Mouse (Mus musculus) liver, embryonic 11.5 days (tissue): ENCODE results near the gene Mybphl. TPM values are rescaled to one million over a fixed set of nuclear protein-coding genes. Genes with fewer than 3 reads are reported as not detected.

Experiments
- ATAC-seq: fragments of 200-750 bp; cut with Nextera tagmentation; replicated peaks from 2 replicates; pipeline ENCODE4 v1.8.0; 2017; ENCODE audit warnings: moderate number of reproducible peaks, mild to moderate bottlenecking, moderate TSS enrichment, moderate library complexity; ENCODE audit not compliant: low FRiP score
- DNase-seq: peaks from one replicate; pipeline ENCODE4 v3.0.0-alpha.2; 2017; ENCODE audit warnings: low spot score
- H3K27ac ChIP-seq: fragments of 300-500 bp; sonication (generic); 2 replicates; pipeline ENCODE4 v1.5.1; 2014; ENCODE audit warnings: mild to moderate bottlenecking, low read depth, low read length, control low read depth
- H3K27me3 ChIP-seq: fragments of 300-500 bp; sonication (generic); replicated peaks from 2 replicates; pipeline ENCODE4 v1.6.1; 2014; ENCODE audit warnings: low read length, mixed read lengths; ENCODE audit not compliant: control insufficient read depth, insufficient read depth
- H3K36me3 ChIP-seq: fragments of 300-500 bp; sonication (generic); 2 replicates; pipeline ENCODE4 v1.6.1; 2014; ENCODE audit warnings: mild to moderate bottlenecking, low read length, moderate library complexity, mixed read lengths; ENCODE audit not compliant: control insufficient read depth, insufficient read depth
- H3K4me1 ChIP-seq: fragments of 300-500 bp; sonication (generic); replicated peaks from 2 replicates; pipeline ENCODE4 v1.6.1; 2014; ENCODE audit warnings: low read length, mixed read lengths; ENCODE audit not compliant: control insufficient read depth, insufficient read depth
- H3K4me2 ChIP-seq: fragments of 300-500 bp; sonication (generic); 2 replicates; pipeline ENCODE4 v1.6.1; 2014; ENCODE audit warnings: mild to moderate bottlenecking, control low read depth, moderate library complexity
- H3K4me3 ChIP-seq: fragments of 300-500 bp; sonication (generic); 2 replicates; pipeline ENCODE4 v1.5.1; 2014; ENCODE audit warnings: low read depth, low read length, control low read depth
- H3K9ac ChIP-seq: fragments of 300-500 bp; sonication (generic); 2 replicates; pipeline ENCODE4 v1.6.1; 2014; ENCODE audit warnings: low read depth, low read length, control low read depth
- H3K9me3 ChIP-seq: fragments of 300-500 bp; sonication (generic); 2 replicates; pipeline ENCODE4 v1.6.1; 2016; ENCODE audit warnings: low read length, inconsistent platforms, mixed read lengths; ENCODE audit not compliant: control insufficient read depth
- WGBS: fragments of 180-500 bp; shearing (Covaris S2); extraction: QIAGEN DNeasy Blood & Tissue Kit; methylation state at CpG from one replicate; pipeline ENCODE4 v1.1.7; 2014; 5-methylcytosine and 5-hydroxymethylcytosine counted together
- polyA plus RNA-seq: library from polyadenylated mRNA; unstranded; fragments of >200 nt; fragmentation: Nextera tagmentation; extraction: Ambion mirVana; gene quantifications from 2 replicates; pipeline ENCODE4 v1.2.1, GENCODE M21; 2014

The Mybphl gene
- polyA plus RNA-seq, 1 experiment from 2014 or later, result 1.2 TPM

- Histone ChIP-seq H3K4me2 (no peak overlapping the region), H3K9ac (no peak overlapping the region), H3K9me3 (no peaks in the 10 kb centered on the region), H3K4me3 (no peak overlapping the region), H3K36me3 (0 out of 2 replicates have a peak, but pooled peaks cover 2% of the 10 kb centered on the region), H3K27ac (no peak overlapping the region), H3K4me1 (no peaks in the 10 kb centered on the region), H3K27me3 (no peaks in the 10 kb centered on the region)
- 85% methylated on average over 9 of the region's 9 CpGs for WGBS
- ATAC-seq (no peak), DNase-seq (no peak)
These were observed 33.6 kb downstream of the Mybphl start for GRCm38 (mm10) chr3:108398281-108398680.

GRCm38 (mm10) chr3:108400442-108400841 is 35.7 kb downstream of the Mybphl start:
- H3K27me3 ChIP-seq, result no peaks in the 10 kb centered on the region
- H3K4me3 ChIP-seq, result no peak overlapping the region
- ATAC-seq (no peak), DNase-seq (no peak)
- WGBS, result 66% methylated on average over 5 of the region's 5 CpGs
- H3K9me3 ChIP-seq, result no peaks in the 10 kb centered on the region
- no peak overlapping the region for H3K27ac ChIP-seq
- no peak overlapping the region for H3K4me2 ChIP-seq
- 0 out of 2 replicates have a peak, but pooled peaks cover 2% of the 10 kb centered on the region for H3K36me3 ChIP-seq
- no peak overlapping the region for H3K9ac ChIP-seq
- no peaks in the 10 kb centered on the region for H3K4me1 ChIP-seq

- H3K9ac ChIP-seq, result 0 out of 2 replicates have a peak overlapping the region, but pooled peaks have one; percentile 5
- WGBS, result 29% methylated on average over 22 of the region's 22 CpGs
These were observed 37.2 kb downstream of the Mybphl start for GRCm38 (mm10) chr3:108401692-108402527.

GRCm38 (mm10) chr3:108402528-108402920 is 37.8 kb downstream of the Mybphl start:
- ATAC-seq (no peak), DNase-seq (no peak)
- H3K4me2 ChIP-seq, result no peak overlapping the region
- H3K9ac ChIP-seq, result no peak overlapping the region
- no peak overlapping the region for H3K4me3 ChIP-seq
- no peak overlapping the region for H3K27ac ChIP-seq
- H3K9me3 ChIP-seq, result no peaks in the 10 kb centered on the region
- H3K36me3 ChIP-seq, result 0 out of 2 replicates have a peak, but pooled peaks cover 2% of the 10 kb centered on the region
- 87% methylated on average over 15 of the region's 15 CpGs for WGBS
- no peaks in the 10 kb centered on the region for H3K27me3 ChIP-seq
- H3K4me1 ChIP-seq, result no peaks in the 10 kb centered on the region

More at GRCm38 (mm10) chr3:108401692-108402527, 37.2 kb downstream of the Mybphl start:
- Histone ChIP-seq H3K27me3 (no peaks in the 10 kb centered on the region), H3K9me3 (no peaks in the 10 kb centered on the region), H3K36me3 (0 out of 2 replicates have a peak, but pooled peaks cover 2% of the 10 kb centered on the region), H3K4me2 (peak overlapping the region; percentile 43), H3K4me1 (no peaks in the 10 kb centered on the region), H3K27ac (no peak overlapping the region), H3K4me3 (no peak overlapping the region)
- ATAC-seq (peak; percentile 69), DNase-seq (peak; percentile 74)

GRCm38 (mm10) chr3:108405536-108406305 is 41.0 kb downstream of the Mybphl start:
- H3K9ac ChIP-seq, result no peak overlapping the region
- H3K36me3 ChIP-seq, result no peaks in the 10 kb centered on the region
- no peaks in the 10 kb centered on the region for H3K9me3 ChIP-seq
- DNase-seq (no peak), ATAC-seq (no peak)
- no peaks in the 10 kb centered on the region for H3K4me1 ChIP-seq
- no peak overlapping the region for H3K27ac ChIP-seq
- 43% methylated on average over 14 of the region's 14 CpGs for WGBS
- no peak overlapping the region for H3K4me3 ChIP-seq
- H3K27me3 ChIP-seq, result no peaks in the 10 kb centered on the region
- no peak overlapping the region for H3K4me2 ChIP-seq

GRCm38 (mm10) chr3:108406306-108406885 is 41.7 kb downstream of the Mybphl start:
- H3K4me2 ChIP-seq, result no peak overlapping the region
- DNase-seq (no peak), ATAC-seq (no peak)
- H3K4me3 ChIP-seq, result no peak overlapping the region
- no peak overlapping the region for H3K9ac ChIP-seq
- H3K4me1 ChIP-seq, result no peaks in the 10 kb centered on the region
- no peaks in the 10 kb centered on the region for H3K27me3 ChIP-seq
- no peaks in the 10 kb centered on the region for H3K36me3 ChIP-seq
- no peak overlapping the region for H3K27ac ChIP-seq
- no peaks in the 10 kb centered on the region for H3K9me3 ChIP-seq
- WGBS, result 79% methylated on average over 24 of the region's 24 CpGs

- no peak overlapping the region for H3K9ac ChIP-seq
- no peaks in the 10 kb centered on the region for H3K27me3 ChIP-seq
- no peaks in the 10 kb centered on the region; the same call in 1 of the 2 replicates for H3K9me3 ChIP-seq
- DNase-seq (no peak), ATAC-seq (no peak)
- 88% methylated on average over 8 of the region's 8 CpGs for WGBS
- no peak overlapping the region for H3K27ac ChIP-seq
- H3K4me2 ChIP-seq, result no peak overlapping the region
- no peaks in the 10 kb centered on the region; the same call in 1 of the 2 replicates for H3K36me3 ChIP-seq
- no peaks in the 10 kb centered on the region for H3K4me1 ChIP-seq
- no peak overlapping the region for H3K4me3 ChIP-seq
These were observed 43.9 kb downstream of the Mybphl start for GRCm38 (mm10) chr3:108408517-108409008.

GRCm38 (mm10) chr3:108409656-108410358 is 45.1 kb downstream of the Mybphl start:
- Histone ChIP-seq H3K27me3 (peaks cover 4% of the 10 kb centered on the region), H3K4me1 (no peaks in the 10 kb centered on the region), H3K4me3 (no peak overlapping the region), H3K9ac (no peak overlapping the region), H3K4me2 (no peak overlapping the region), H3K9me3 (no peaks in the 10 kb centered on the region; the same call in 1 of the 2 replicates), H3K27ac (no peak overlapping the region), H3K36me3 (no peaks in the 10 kb centered on the region; the same call in none of the 2 replicates)
- no peak for DNase-seq
- WGBS, result 58% methylated on average over 8 of the region's 8 CpGs
- ATAC-seq, result no peak
